Mouse (Mus musculus): ENCODE data around the gene Acvr1b.

GRCm38 (mm10) chr15:101247155-101247498, 73.3 kb downstream of the Acvr1b start:
- TF ChIP-seq POLR2A (IDR thresholded peaks at IDR 0.05; ENCODE audit: insufficient read length, low read depth) (no peak), TCF12 (IDR thresholded peaks at IDR 0.05; ENCODE audit: insufficient read depth, poor library complexity, severe bottlenecking) (no peak), CEBPB (IDR thresholded peaks at IDR 0.05; ENCODE audit: insufficient read depth, poor library complexity, severe bottlenecking) (no peak), USF1 (IDR thresholded peaks at IDR 0.05; ENCODE audit: low read depth) (no peak), POLR2AphosphoS2 (IDR thresholded peaks at IDR 0.05; ENCODE audit: insufficient read length, low read depth) (no peak), E2F4 (IDR thresholded peaks at IDR 0.05; ENCODE audit: insufficient read depth) (no peak), SRF (IDR thresholded peaks at IDR 0.05; ENCODE audit: control insufficient read depth, insufficient read length, low read depth) (no peak), MAX (IDR thresholded peaks at IDR 0.05; ENCODE audit: low read depth) (no peak), MYOD1 (IDR thresholded peaks at IDR 0.05; ENCODE audit: control insufficient read depth in 1 of 3, insufficient read length in 2 of 3, low read depth in 2 of 3) (no peak), MYOG (IDR thresholded peaks at IDR 0.05; ENCODE audit: control insufficient read depth in 1 of 3, insufficient read depth in 1 of 3, insufficient read length in 2 of 3, low read depth in 2 of 3) (no peak)

Measured in myocyte (in vitro differentiated cells).